Mouse (Mus musculus) lung, adult 10 weeks (tissue): ENCODE measurements around the gene Glra3. TPM values are rescaled to one million over a fixed set of nuclear protein-coding genes. Genes with fewer than 3 reads are reported as not detected.

ENCODE experiments used
- polyA plus RNA-seq: library from polyadenylated mRNA; stranded (reverse); fragments of 350-450 nt; fragmentation: Illumina TruSeq; extraction: RNeasy Lipid Tissue Mini Kit (QIAGEN cat#74804); gene quantifications from one replicate; pipeline ENCODE4 v1.2.3, GENCODE M21; 2014; ENCODE audit warnings: low read depth, low replicate concordance; ENCODE audit not compliant: insufficient read depth

Gene Glra3
- not detected for polyA plus RNA-seq

DNA sequence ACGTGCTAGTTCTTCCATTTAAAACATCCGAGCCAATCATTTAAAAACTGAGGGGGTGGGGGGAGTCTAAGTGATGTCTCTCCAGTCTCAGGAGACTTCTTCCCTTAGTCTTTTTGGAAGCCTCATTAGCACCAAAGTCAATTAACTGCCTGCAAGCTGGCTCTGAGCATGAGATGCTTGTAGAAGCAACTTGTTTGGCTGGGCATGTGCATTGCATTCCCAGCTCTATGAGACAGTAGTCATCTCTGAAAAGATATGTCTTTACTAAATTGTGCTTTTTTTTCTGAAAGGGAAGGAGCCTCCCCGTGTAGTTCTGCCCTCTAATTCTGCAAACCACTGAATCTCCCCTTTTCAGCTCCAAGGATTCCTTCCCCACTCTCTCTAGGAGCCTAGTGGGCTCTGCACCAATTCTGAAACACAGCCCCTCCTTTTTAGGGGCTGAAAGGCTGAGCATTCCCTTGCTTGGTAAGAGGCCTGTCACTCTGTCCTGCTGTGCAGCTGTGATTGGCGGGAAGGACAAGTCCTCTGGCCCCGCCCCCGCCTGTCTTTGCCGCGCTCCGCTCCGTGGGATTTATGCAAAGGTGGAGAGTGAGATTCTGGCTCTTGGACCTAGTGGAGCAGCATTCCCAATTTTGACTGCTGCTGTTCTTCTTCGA is at the start of gene Glra3:
TSS of gene Glra3 (plus strand) at position 591 of the 656 bp plus-strand sequence.

DNA sequence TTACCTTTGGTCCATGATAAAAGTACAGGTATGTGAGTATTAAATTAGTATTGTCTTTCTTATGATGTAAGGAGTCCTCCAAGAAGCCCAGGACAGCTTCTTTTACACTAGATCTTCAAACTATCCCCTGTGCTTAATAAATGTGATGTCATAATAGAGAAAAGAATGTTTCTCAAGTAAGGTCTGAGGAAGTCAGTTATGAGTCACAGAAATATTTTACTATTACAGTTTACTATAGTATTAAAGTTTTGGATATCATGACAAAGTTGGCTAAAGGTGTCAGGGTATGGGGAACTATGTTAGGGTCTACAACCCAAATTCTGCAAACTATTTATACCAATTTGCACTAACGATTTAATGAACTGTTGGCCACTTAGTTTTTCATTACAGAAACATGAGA is 33.4 kb upstream of the Glra3 start, which contains the start of gene Adam29:
TSS of gene Adam29 (minus strand) at position 101 of the 400 bp plus-strand sequence.

Other genes starting within 250 kb of the Glra3 start
- not detected for gene Adam29, start 33.5 kb upstream of the Glra3 start, polyA plus RNA-seq